Mouse (Mus musculus): ENCODE results near the gene Tnfrsf1a.

Gene Tnfrsf1a

DNA sequence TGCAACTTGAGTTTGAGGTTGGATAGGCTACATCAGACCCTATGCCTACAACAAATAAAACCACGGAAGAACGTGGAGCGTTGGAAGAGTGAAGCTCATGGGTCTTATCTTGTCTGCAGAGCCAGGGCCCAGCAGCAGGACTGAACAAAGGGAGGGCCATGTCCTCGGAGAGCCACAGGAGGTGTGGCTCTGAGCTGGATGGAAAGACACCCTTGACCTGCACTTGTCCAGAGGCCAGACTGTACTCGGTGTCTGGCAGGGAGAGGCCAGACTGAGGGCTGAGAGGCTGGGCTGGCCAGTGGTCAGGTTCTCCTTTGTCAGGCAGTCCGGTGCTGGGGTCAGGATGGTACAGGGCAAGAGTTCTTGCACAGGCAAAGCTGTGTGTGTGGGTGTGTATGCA lies 23.8 kb upstream of the Tnfrsf1a start:
- DNase-seq = no peak

DNA sequence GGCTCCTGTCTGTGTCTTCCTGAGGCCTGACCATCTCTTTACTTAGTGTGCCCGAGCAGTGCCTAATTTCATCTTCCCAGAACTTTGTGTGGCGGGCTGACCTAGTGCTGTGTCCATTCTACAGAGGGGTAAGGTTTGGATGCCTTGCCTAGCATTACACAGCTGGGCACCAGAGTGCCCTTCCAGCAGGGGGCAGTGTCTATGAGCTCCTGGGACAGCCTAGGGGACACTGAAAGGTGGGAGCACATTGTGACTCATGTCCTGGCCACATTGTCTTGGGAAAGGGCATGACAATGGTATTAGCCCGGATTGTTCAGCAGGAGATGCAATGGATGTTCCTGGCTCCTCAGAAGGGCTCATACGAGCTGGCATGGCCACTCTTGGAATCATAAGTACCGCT lies 20.9 kb upstream of the Tnfrsf1a start:
- no peak for DNase-seq

- peak; percentile 25 for DNase-seq
Measured at GRCm38 (mm10) chr6:125330626-125331326, 18.4 kb upstream of the Tnfrsf1a start.

- DNase-seq = no peak
Measured at GRCm38 (mm10) chr6:125333112-125333899, 15.9 kb upstream of the Tnfrsf1a start.

DNA sequence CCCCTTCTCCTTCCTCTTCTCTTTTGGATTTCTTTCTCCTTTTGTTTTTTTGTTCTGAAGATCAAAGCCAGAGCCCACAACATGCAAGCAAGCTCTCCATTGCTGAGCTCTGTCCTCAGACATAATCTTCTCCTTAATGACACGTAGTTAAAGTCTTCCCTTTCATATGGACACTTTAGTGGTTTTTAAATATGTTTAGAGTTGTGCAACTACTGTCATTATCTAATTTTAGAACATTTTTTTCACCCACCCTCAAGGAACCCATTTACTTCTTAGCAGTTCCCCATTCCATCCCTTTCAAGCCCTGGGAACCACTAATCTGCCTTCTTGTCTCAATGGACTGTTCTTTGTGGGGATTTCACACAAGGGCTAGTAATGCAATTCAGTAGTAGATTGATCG lies 14.8 kb upstream of the Tnfrsf1a start:
- no peak for DNase-seq

- no peak for DNase-seq
Measured at GRCm38 (mm10) chr6:125338791-125339660, 10.1 kb upstream of the Tnfrsf1a start.

DNA sequence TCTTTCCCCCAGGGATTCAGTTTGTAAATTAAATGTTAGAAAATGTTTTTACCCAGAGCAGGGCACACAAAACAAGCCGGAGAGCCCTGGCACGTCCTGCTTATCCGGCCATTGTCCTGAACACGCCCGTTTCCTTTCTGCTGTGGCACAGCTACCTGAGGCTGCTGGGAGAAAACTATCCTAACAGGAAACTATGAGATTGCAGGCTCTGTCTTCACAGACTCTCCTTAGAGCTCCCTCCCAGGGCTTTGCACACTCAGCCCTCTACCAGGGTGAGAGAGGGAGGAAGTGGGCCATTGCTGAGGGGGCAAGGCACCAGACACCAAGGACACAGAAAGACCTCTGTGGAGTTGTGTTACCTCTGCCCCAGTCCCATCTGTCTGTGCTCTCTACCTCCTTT lies 8.9 kb upstream of the Tnfrsf1a start:
- no peak for DNase-seq

- DNase-seq = no peak
Measured at GRCm38 (mm10) chr6:125342198-125342597, 7.0 kb upstream of the Tnfrsf1a start.

DNA sequence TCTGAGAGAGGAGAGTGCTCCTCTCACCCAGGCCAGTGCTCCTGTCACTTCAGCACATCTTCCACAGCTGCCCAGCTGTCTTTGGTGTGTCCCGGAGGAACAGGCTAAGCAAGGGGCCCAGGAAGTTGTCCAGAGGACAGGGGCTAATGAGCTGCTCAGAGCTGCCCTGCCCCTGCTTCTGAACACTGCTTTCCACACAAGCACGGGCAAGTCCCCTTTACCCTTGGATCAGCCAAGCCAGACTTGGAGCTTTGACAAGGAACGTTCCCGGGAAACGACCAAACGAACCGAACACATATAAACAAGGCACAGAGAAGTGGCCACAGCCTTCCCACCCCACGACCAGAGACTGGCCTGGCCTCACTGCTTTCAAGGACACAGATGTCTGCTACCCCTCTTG lies 5.1 kb upstream of the Tnfrsf1a start:
- DNase-seq = no peak

DNA sequence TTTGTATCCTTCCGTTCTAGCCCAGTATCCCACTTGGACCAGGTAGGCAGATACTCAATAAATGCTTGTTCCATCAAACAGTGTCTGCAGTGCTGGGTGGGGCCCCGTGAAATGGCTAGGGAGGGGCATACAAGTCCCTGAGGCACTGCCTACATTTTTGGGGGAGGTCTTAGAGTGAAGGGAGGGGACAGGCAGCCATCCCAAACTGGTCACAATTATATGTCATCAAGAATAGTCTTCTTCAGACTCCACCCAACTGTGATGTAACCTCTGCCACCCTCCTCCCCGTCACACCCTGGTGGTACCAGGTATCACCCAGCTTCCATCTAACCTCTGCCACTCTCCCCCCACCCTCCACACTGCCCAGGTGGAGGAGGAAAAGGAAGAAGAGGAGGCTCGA lies 4.3 kb upstream of the Tnfrsf1a start:
- DNase-seq = no peak

GRCm38 (mm10) chr6:125345625-125346024 lies 3.5 kb upstream of the Tnfrsf1a start:
- no peak for DNase-seq

- DNase-seq = no peak
Measured at GRCm38 (mm10) chr6:125346029-125346428, 3.1 kb upstream of the Tnfrsf1a start.

- no peak for DNase-seq
Measured at GRCm38 (mm10) chr6:125349575-125350230, 541 bp downstream of the Tnfrsf1a start.

DNA sequence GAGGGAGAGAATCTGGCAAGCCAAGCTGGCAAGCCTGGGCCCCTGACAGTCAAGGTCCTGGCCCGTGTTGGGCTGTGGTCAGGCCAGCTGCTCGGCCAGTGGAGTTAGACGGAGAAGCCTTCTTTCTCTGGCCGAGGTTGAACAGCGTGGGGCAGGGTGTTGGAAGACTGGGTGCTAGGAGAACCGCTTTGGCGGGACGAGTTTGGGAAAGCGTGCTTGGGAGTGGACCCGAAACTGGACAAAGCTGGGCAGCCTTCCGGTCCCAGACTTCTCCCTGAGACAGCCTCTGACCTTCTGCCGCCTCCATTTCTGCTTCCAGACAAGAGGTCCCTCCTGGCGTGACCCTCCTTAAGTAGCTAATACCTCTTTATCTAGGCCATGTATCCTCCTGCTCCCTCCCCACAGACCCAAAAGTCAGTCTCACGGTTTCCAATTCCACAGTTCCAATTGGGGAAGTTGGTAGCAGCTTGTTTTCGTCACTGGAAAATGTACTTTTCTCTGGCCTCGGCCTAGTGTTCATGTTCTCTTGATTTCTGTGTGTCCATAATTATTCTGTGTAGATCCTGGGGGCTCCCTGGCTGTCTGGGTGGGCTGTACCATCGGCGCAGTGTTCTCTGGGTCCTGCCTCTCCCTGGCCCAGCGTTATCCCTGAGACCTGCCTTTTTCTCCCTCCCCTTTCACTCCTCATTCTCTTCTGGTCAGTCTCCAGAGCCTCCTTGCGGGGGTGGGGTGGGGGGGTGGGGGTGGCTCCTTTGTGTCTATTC lies 1.3 kb downstream of the Tnfrsf1a start:
- DNase-seq = no peak

DNA sequence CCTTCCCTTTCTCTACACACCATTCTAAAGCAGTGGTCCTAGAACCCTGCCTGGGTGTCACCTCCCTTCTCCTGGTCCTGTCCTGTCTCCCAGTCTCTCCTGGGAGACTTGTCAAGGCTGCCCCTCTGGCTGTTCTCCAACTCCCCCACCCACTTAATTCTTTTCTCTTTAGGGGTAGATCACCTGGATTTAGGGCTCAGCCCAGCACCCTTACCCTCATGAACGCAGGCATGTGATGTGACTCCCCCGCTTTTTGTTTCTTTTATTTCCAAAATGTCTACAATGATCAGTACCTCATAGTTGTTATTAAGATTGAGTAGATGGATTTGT lies 1.8 kb downstream of the Tnfrsf1a start:
- DNase-seq = no peak

DNA sequence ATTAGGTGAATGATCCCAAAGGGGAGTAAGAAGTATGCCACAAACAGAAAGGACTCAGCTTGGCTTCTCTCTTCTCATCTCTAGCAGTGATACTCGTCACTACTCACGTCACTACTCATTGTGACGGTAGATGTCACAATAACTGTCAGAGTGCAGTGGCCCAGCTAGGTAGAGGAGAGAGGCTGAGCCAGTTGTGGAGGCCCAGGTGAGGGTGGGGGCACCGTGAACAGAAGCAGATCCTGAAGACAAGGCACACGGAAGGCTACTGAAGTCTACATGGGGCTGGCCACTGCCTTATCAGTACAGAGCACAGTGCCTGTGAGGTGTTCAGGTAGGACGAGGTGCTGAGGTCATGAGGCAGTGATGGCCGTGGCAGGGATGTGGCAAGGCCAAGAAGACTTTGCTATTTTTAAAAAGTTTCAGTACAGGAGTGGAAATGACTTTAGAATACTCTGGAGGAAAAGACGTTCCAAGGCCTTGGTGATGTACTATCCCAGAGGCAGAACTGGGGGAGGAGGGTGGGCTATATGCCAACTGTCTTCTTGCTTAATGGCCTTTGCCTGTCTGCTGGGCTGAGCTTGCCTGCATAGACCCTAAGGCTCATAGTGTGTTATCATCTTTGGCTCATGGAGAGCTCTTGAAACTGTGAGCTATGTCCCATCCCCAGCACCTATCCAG lies 2.3 kb downstream of the Tnfrsf1a start:
- no peak for DNase-seq

- DNase-seq = no peak
Measured at GRCm38 (mm10) chr6:125352046-125352384, 2.9 kb downstream of the Tnfrsf1a start.

GRCm38 (mm10) chr6:125352811-125353210 lies 3.6 kb downstream of the Tnfrsf1a start:
- DNase-seq = no peak

- no peak for DNase-seq
Measured at GRCm38 (mm10) chr6:125353221-125353620, 4.1 kb downstream of the Tnfrsf1a start.

DNA sequence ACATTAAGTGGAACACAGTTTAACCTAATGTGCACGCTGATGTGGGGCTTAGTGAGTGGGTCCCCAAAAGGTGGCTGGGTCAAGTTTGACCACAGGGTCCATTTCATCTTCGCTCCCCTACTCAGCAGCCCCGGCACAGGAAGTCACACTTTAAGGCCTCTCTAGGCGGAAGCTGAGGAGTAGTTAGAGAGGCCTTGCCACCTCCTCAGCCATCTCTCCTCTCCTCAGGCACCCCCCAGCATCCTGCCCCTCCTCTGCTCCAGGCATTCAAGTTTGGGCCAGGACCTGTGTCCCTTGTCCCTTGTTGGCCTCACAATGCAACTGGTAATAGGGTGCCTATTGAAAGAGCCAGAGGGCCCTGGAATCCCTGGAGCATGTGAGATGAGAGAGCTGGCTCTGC lies 4.5 kb downstream of the Tnfrsf1a start:
- DNase-seq = no peak

DNA sequence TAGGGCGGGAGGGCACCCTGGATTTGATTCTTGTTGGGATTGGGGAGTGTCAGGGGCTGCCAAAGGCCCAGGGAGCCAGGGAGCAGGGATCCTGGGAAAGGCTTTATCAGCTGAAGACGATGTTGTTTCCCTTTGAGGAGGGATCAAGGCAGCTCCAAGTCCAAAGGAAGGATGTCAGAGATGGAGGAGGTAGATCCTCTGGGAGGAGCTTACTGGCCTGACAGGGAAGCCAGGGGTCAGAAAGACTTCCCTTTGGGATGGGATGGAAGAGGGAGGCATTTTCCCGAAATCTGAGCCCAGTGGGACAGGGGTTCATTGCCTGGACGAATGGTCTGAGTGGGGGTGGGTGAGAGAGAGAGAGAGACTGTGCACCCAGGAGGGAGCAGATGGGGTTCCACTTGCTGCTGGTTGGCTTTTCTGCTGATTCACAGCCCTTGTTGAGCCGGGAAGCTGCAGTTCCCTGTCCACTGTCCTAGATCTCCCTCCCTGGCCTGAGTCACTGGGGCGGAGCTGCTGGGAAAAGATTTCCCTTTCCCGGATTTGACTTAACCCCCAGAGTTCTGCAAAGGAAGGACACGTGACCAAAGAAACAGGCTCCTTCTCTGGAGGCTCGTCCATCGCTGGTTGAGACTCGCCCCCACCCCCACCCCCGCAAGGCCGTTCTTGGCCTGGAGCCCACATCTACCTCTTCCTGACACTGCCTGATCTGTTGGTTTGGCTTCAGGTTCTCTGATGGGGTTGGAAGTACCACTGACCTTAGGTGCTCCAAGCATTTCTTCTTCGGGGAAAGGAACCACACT lies 5.4 kb downstream of the Tnfrsf1a start:
- no peak for DNase-seq
